Mouse (Mus musculus): Measurements from ENCODE around the gene Gm20388. TPM values are rescaled to one million over a fixed set of nuclear protein-coding genes. Genes with fewer than 3 reads are reported as not detected.

The Gm20388 gene
- polyA plus RNA-seq, 2 experiments: 8.5 TPM; not detected in 1

DNA sequence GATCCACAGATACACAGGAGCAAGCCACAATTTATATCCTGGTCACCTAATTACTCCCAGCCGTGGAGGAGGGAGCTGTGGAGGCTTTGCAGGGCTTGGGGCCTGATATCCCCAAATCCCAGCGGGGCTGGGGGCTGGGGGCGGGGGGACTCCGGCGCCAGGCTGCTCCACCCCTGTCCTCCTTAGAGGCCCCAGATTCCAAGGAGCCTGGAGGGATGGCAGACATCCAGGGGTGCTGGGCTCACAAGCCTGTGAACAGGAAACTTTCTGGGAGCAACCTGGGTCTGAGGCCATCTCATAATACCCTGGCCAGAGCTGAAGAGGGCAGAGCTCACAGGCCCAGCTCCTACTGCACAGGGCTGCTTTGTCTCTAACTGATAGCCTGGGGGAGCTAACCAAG, 371.8 kb downstream of the Gm20388 start:
- no peak for ATAC-seq (ENCODE audit: insufficient read depth)
- H3K4me1 ChIP-seq (replicated peaks; ENCODE audit: control insufficient read depth in 2 of 2, insufficient read depth in 2 of 2, low read length in 1 of 2): peaks cover 7 to 10% of the 10 kb centered on the region in 2 experiments

GRCm38 (mm10) chr8:120284265-120284664, 373.6 kb downstream of the Gm20388 start:
- no peak overlapping the region for H3K9ac ChIP-seq (replicated peaks)
- no peaks in the 10 kb centered on the region for H3K9me3 ChIP-seq (ENCODE audit: control insufficient read depth, low read length)
- WGBS (ENCODE audit: insufficient replicate concordance): 73% methylated on average over 9 of the region's 9 CpGs
- ATAC-seq (ENCODE audit: insufficient read depth) (no peak), DNase-seq (ENCODE audit: low read depth in 3 of 3, low spot score in 3 of 3) (no peak)
- no peaks in the 10 kb centered on the region for H3K36me3 ChIP-seq (replicated peaks; ENCODE audit: control insufficient read depth, insufficient read depth, low read depth)
- peaks cover 20% of the 10 kb centered on the region in 2 experiments for H3K4me1 ChIP-seq (replicated peaks; ENCODE audit: control insufficient read depth in 2 of 2, insufficient read depth in 2 of 2, low read length in 1 of 2)
- H3K4me2 ChIP-seq (ENCODE audit: low read depth): no peak overlapping the region
- no peak overlapping the region for H3K4me3 ChIP-seq (ENCODE audit: insufficient read depth in 1 of 2, low read depth in 2 of 2, low read length in 2 of 2)
- H3K27me3 ChIP-seq (ENCODE audit: control insufficient read depth, insufficient read depth, low read length): no peaks in the 10 kb centered on the region; the same call in 1 of the 2 replicates
- no peak for TF ChIP-seq EP300 (IDR thresholded peaks at IDR 0.05; ENCODE audit: low read depth)
- TF ChIP-seq CTCF (IDR thresholded peaks at IDR 0.05; ENCODE audit: low read depth): no peak
- no peak overlapping the region for H3K27ac ChIP-seq

More for the DNA sequence above, 371.8 kb downstream of the Gm20388 start:
- H3K36me3 ChIP-seq (replicated peaks; ENCODE audit: control insufficient read depth, insufficient read depth, low read depth): no peaks in the 10 kb centered on the region
- peaks cover 3% of the 10 kb centered on the region; the same call in 1 of the 2 replicates for H3K27me3 ChIP-seq (ENCODE audit: control insufficient read depth, insufficient read depth, low read length)
- DNase-seq (ENCODE audit: low read depth in 3 of 3, low spot score in 3 of 3): no peak
- WGBS (ENCODE audit: insufficient replicate concordance): 75% methylated on average over 5 of the region's 5 CpGs
- no peak overlapping the region for H3K4me3 ChIP-seq (ENCODE audit: insufficient read depth in 1 of 2, low read depth in 2 of 2, low read length in 2 of 2)
- no peak overlapping the region for H3K4me2 ChIP-seq (ENCODE audit: low read depth)
- no peak overlapping the region for H3K27ac ChIP-seq
- H3K9me3 ChIP-seq (ENCODE audit: control insufficient read depth, low read length): no peaks in the 10 kb centered on the region
- no peak overlapping the region for H3K9ac ChIP-seq (replicated peaks)
- no peak for TF ChIP-seq EP300 (IDR thresholded peaks at IDR 0.05; ENCODE audit: low read depth)
- no peak for TF ChIP-seq CTCF (IDR thresholded peaks at IDR 0.05; ENCODE audit: low read depth)

DNA sequence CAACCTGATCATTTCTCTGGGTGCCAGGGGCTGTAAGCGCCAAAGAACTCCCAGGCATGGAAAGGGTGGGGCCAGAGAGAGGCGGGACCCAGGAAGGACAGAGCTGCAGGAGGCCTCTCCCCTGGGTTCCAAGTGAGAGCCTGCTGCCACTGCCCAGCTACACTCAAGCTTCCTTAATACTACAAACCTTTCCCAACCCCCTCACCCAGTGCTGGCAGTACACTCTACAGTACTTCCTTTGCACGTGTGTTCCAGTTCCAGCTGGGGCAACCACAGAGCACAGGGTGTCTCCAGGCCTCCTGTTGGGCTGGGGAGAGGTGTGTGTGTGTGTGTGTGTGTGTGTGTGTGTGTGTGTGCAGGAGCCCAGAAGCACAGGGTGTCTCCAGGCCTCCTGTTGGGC, 374.4 kb downstream of the Gm20388 start:
- ATAC-seq (ENCODE audit: insufficient read depth): peak; percentile 33; the same call in 1 of the 2 replicates
- Histone ChIP-seq H3K9ac (replicated peaks) (peak overlapping the region; percentile 27; the same call in 1 of the 2 replicates), H3K4me2 (ENCODE audit: low read depth) (no peak overlapping the region), H3K27me3 (ENCODE audit: control insufficient read depth, insufficient read depth, low read length) (no peaks in the 10 kb centered on the region; the same call in 1 of the 2 replicates), H3K27ac (no peak overlapping the region), H3K9me3 (ENCODE audit: control insufficient read depth, low read length) (no peaks in the 10 kb centered on the region), H3K4me3 (ENCODE audit: insufficient read depth in 1 of 2, low read depth in 2 of 2, low read length in 2 of 2) (no peak overlapping the region), H3K4me1 (replicated peaks; ENCODE audit: control insufficient read depth in 2 of 2, insufficient read depth in 2 of 2, low read length in 1 of 2) (peaks cover 27 to 28% of the 10 kb centered on the region in 2 experiments), H3K36me3 (replicated peaks; ENCODE audit: control insufficient read depth, insufficient read depth, low read depth) (no peaks in the 10 kb centered on the region)
- DNase-seq (ENCODE audit: low read depth in 3 of 3, low spot score in 3 of 3): no peak
- WGBS (ENCODE audit: insufficient replicate concordance): 18% methylated on average over 3 of the region's 3 CpGs
- TF ChIP-seq CTCF (IDR thresholded peaks at IDR 0.05; ENCODE audit: low read depth) (no peak), EP300 (IDR thresholded peaks at IDR 0.05; ENCODE audit: low read depth) (no peak)

- no peak overlapping the region for H3K4me2 ChIP-seq (ENCODE audit: low read depth)
- no peak overlapping the region for H3K9ac ChIP-seq (replicated peaks)
- TF ChIP-seq EP300 (IDR thresholded peaks at IDR 0.05; ENCODE audit: low read depth): no peak
- no peak for TF ChIP-seq CTCF (IDR thresholded peaks at IDR 0.05; ENCODE audit: low read depth)
- WGBS (ENCODE audit: insufficient replicate concordance): 74% methylated on average over 9 of the region's 9 CpGs
- no peaks in the 10 kb centered on the region for H3K36me3 ChIP-seq (replicated peaks; ENCODE audit: control insufficient read depth, insufficient read depth, low read depth)
- peaks cover 35 to 36% of the 10 kb centered on the region in 2 experiments for H3K4me1 ChIP-seq (replicated peaks; ENCODE audit: control insufficient read depth in 2 of 2, insufficient read depth in 2 of 2, low read length in 1 of 2)
- H3K27me3 ChIP-seq (ENCODE audit: control insufficient read depth, insufficient read depth, low read length): no peaks in the 10 kb centered on the region
- no peaks in the 10 kb centered on the region for H3K9me3 ChIP-seq (ENCODE audit: control insufficient read depth, low read length)
- ATAC-seq (ENCODE audit: insufficient read depth) (no peak), DNase-seq (ENCODE audit: low read depth in 3 of 3, low spot score in 3 of 3) (no peak)
- H3K27ac ChIP-seq: no peak overlapping the region
- H3K4me3 ChIP-seq (ENCODE audit: insufficient read depth in 1 of 2, low read depth in 2 of 2, low read length in 2 of 2): no peak overlapping the region
Observed at GRCm38 (mm10) chr8:120285878-120286277, 375.2 kb downstream of the Gm20388 start.

- Histone ChIP-seq H3K4me1 (replicated peaks; ENCODE audit: control insufficient read depth in 2 of 2, insufficient read depth in 2 of 2, low read length in 1 of 2) (peaks cover 45 to 54% of the 10 kb centered on the region in 2 experiments), H3K36me3 (replicated peaks; ENCODE audit: control insufficient read depth, insufficient read depth, low read depth) (no peaks in the 10 kb centered on the region), H3K4me2 (ENCODE audit: low read depth) (peak overlapping the region; percentile 41), H3K9ac (replicated peaks) (peak overlapping the region; percentile 39), H3K27ac (peak overlapping the region; percentile 6), H3K9me3 (ENCODE audit: control insufficient read depth, low read length) (no peaks in the 10 kb centered on the region), H3K4me3 (ENCODE audit: insufficient read depth in 1 of 2, low read depth in 2 of 2, low read length in 2 of 2) (no peak overlapping the region), H3K27me3 (ENCODE audit: control insufficient read depth, insufficient read depth, low read length) (no peaks in the 10 kb centered on the region)
- peak; percentile 76 to 81 (median 78) for DNase-seq (ENCODE audit: low read depth in 3 of 3, low spot score in 3 of 3)
- 39% methylated on average over 21 of the region's 21 CpGs for WGBS (ENCODE audit: insufficient replicate concordance)
- peak; percentile 56 for ATAC-seq (ENCODE audit: insufficient read depth)
- TF ChIP-seq CTCF (IDR thresholded peaks at IDR 0.05; ENCODE audit: low read depth) (peak; percentile 98), EP300 (IDR thresholded peaks at IDR 0.05; ENCODE audit: low read depth) (no peak)
Observed at GRCm38 (mm10) chr8:120288122-120288908, 377.7 kb downstream of the Gm20388 start.

All from liver, embryonic 14.5 days (tissue).